Mouse (Mus musculus) ovary, adult 10 weeks (tissue): ENCODE results near the gene Ang. TPM values are rescaled to one million over a fixed set of nuclear protein-coding genes. Genes with fewer than 3 reads are reported as not detected.

ENCODE experiments used
- polyA plus RNA-seq: library from polyadenylated mRNA; stranded (reverse); fragments of 350-450 nt; fragmentation: Illumina TruSeq; extraction: RNeasy Lipid Tissue Mini Kit (QIAGEN cat#74804); gene quantifications from one replicate; pipeline ENCODE4 v1.2.3, GENCODE M21; 2014

Gene Ang
- 4.8 TPM for polyA plus RNA-seq

GRCm38 (mm10) chr14:51090921-51091900 lies at the start of gene Ang, which contains the start of gene Rnase4:
Gene Ang (plus strand): TSS chr14:51091150.
Gene Rnase4 (plus strand): TSS chr14:51091077.

GRCm38 (mm10) chr14:51041769-51042168 lies 49.2 kb upstream of the Ang start, which contains the start of gene Rnase9:
Gene Rnase9 (minus strand): TSS chr14:51041869.

GRCm38 (mm10) chr14:51050063-51050462 lies 40.9 kb upstream of the Ang start, which contains the start of gene Rnase11:
Gene Rnase11 (minus strand): TSS chr14:51050163.

GRCm38 (mm10) chr14:51057401-51057831 lies 33.5 kb upstream of the Ang start, which contains the start of gene Rnase12:
Gene Rnase12 (minus strand): TSS chr14:51057661.

GRCm38 (mm10) chr14:51074335-51074734 lies 16.6 kb upstream of the Ang start, which contains the start of gene Olfr750:
Gene Olfr750 (minus strand): TSS chr14:51074435.

GRCm38 (mm10) chr14:51113916-51114560 lies 23.1 kb downstream of the Ang start, which contains the start of gene Eddm3b:
Gene Eddm3b (plus strand): TSS chr14:51114426.

GRCm38 (mm10) chr14:51146685-51147084 lies 55.7 kb downstream of the Ang start, which contains the start of gene Rnase1:
Gene Rnase1 (minus strand): TSS chr14:51146785.

Other genes starting within 250 kb of the Ang start
- gene Tep1, start 220.6 kb upstream of the Ang start, polyA plus RNA-seq, result 6.2 TPM
- 0.46 TPM for gene Klhl33, start 193.6 kb upstream of the Ang start, polyA plus RNA-seq
- 14.7 TPM for gene Osgep, start 166.3 kb upstream of the Ang start, polyA plus RNA-seq
- gene Apex1, start 166.2 kb upstream of the Ang start, polyA plus RNA-seq, result 27.8 TPM
- gene Pip4p1, start 160.3 kb upstream of the Ang start, polyA plus RNA-seq, result 10.7 TPM
- gene Pnp, start 160.1 kb upstream of the Ang start, polyA plus RNA-seq, result 37.1 TPM
- not detected for gene Gm49342, start 146.6 kb upstream of the Ang start, polyA plus RNA-seq
- not detected for gene Pnp2, start 135.2 kb upstream of the Ang start, polyA plus RNA-seq
- 1.4 TPM for gene Rnase10, start 83.4 kb upstream of the Ang start, polyA plus RNA-seq
- gene Rnase9, start 49.3 kb upstream of the Ang start, polyA plus RNA-seq, result not detected
- not detected for gene Rnase11, start 41.0 kb upstream of the Ang start, polyA plus RNA-seq
- gene Rnase12, start 33.5 kb upstream of the Ang start, polyA plus RNA-seq, result not detected
- gene Olfr750, start 16.7 kb upstream of the Ang start, polyA plus RNA-seq, result not detected
- gene Rnase4, start 73 bp upstream of the Ang start, polyA plus RNA-seq, result 184 TPM
- gene Eddm3b, start 23.3 kb downstream of the Ang start, polyA plus RNA-seq, result 0.54 TPM
- gene Rnase6, start 32.8 kb downstream of the Ang start, polyA plus RNA-seq, result 5.0 TPM
- 1.7 TPM for gene Rnase1, start 55.6 kb downstream of the Ang start, polyA plus RNA-seq
- not detected for gene Rnase2b, start 71.1 kb downstream of the Ang start, polyA plus RNA-seq
- gene Ang2, start 108.0 kb downstream of the Ang start, polyA plus RNA-seq, result not detected
- not detected for gene Ear14, start 112.2 kb downstream of the Ang start, polyA plus RNA-seq
- not detected for gene Rnase2a, start 165.0 kb downstream of the Ang start, polyA plus RNA-seq